Mouse (Mus musculus) liver, embryonic 15.5 days (tissue): Measurements from ENCODE around the gene Lrp8. TPM values are rescaled to one million over a fixed set of nuclear protein-coding genes. Genes with fewer than 3 reads are reported as not detected.

Experiments
- ATAC-seq: fragments of 200-750 bp; cut with Nextera tagmentation; 2 replicates; pipeline ENCODE4 v1.8.0; 2017; ENCODE audit warnings: moderate number of reproducible peaks, mild to moderate bottlenecking, moderate library complexity; ENCODE audit not compliant: insufficient read depth
- H3K27ac ChIP-seq: fragments of 300-500 bp; sonication (generic); replicated peaks from 2 replicates; pipeline ENCODE4 v1.5.1; 2015; ENCODE audit warnings: mild to moderate bottlenecking, inconsistent platforms
- H3K27me3 ChIP-seq: fragments of 300-500 bp; sonication (generic); 2 replicates; pipeline ENCODE4 v1.6.1; 2015; ENCODE audit warnings: mild to moderate bottlenecking, inconsistent platforms
- H3K36me3 ChIP-seq: fragments of 300-500 bp; sonication (generic); replicated peaks from 2 replicates; pipeline ENCODE4 v1.6.1; 2015; ENCODE audit warnings: moderate library complexity, mild to moderate bottlenecking, inconsistent platforms
- H3K4me1 ChIP-seq: fragments of 300-500 bp; sonication (generic); replicated peaks from 2 replicates; pipeline ENCODE4 v1.6.1; 2015; ENCODE audit warnings: inconsistent platforms
- H3K4me2 ChIP-seq: fragments of 300-500 bp; sonication (generic); 2 replicates; pipeline ENCODE4 v1.6.1; 2015; ENCODE audit warnings: moderate library complexity, mild to moderate bottlenecking, inconsistent platforms
- H3K4me3 ChIP-seq: fragments of 300-500 bp; sonication (generic); replicated peaks from 2 replicates; pipeline ENCODE4 v1.5.1; 2015; ENCODE audit warnings: mild to moderate bottlenecking, inconsistent platforms
- H3K9ac ChIP-seq: fragments of 300-500 bp; sonication (generic); 2 replicates; pipeline ENCODE4 v1.6.1; 2015; ENCODE audit warnings: moderate library complexity, mild to moderate bottlenecking, inconsistent platforms
- H3K9me3 ChIP-seq: fragments of 300-500 bp; sonication (generic); replicated peaks from 2 replicates; pipeline ENCODE4 v1.6.1; 2016; ENCODE audit warnings: inconsistent platforms
- WGBS: fragments of 180-500 bp; shearing (Covaris S2); methylation state at CpG from one replicate; pipeline ENCODE4 v1.1.7; 2015; ENCODE audit warnings: mixed read lengths; ENCODE audit not compliant: insufficient replicate concordance; 5-methylcytosine and 5-hydroxymethylcytosine counted together
- polyA plus RNA-seq: library from polyadenylated mRNA; unstranded; fragments of >200 nt; fragmentation: Nextera tagmentation; extraction: Ambion mirVana; gene quantifications from 2 replicates; pipeline ENCODE4 v1.2.1, GENCODE M21; 2015

The Lrp8 gene
- polyA plus RNA-seq, 1 experiment from 2014 or later = 2.1 TPM

- no peak overlapping the region for H3K4me3 ChIP-seq
- ATAC-seq = no peak
- 39% methylated on average over 3 of the region's 3 CpGs for WGBS
- H3K9ac ChIP-seq = no peak overlapping the region
- no peaks in the 10 kb centered on the region for H3K9me3 ChIP-seq
- no peak overlapping the region for H3K4me2 ChIP-seq
- no peak overlapping the region for H3K27ac ChIP-seq
- H3K4me1 ChIP-seq = peaks cover 20% of the 10 kb centered on the region
- no peaks in the 10 kb centered on the region for H3K27me3 ChIP-seq
- 0 out of 2 replicates have a peak, but pooled peaks cover 4% of the 10 kb centered on the region for H3K36me3 ChIP-seq
Measured at GRCm38 (mm10) chr4:107811006-107811405, 8.9 kb downstream of the Lrp8 start.

DNA sequence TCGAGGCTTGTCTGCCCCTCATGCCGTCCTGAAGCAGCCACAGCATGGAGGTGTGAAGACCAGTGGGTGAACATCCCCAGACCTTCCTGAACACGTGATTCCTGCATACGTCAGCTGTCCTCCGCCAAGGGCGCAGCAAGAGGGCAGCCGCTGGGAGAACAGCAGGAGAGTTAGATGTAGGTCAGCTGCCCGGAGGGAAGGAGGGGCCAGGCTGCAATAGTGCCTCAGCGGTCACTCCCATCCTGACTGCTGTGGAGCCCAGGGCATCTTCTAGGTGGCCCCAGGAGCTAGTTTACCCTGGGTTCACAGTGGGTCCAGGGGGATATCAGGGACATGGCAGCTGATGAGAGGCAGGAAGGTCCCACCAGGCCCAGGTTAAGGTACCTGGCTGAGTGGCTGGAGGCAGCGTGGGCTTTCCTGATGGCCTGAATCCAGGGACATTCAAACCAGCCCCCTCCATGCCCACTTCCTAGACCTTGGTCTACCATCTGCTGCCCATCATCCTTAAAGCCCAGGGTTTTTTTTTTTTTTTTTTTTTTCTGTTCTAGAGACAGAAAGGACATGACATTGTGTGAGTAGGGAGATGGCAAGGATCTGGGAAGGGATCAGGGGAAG is 9.8 kb downstream of the Lrp8 start:
- no peaks in the 10 kb centered on the region for H3K9me3 ChIP-seq
- no peak overlapping the region for H3K4me2 ChIP-seq
- H3K9ac ChIP-seq = no peak overlapping the region
- 0 out of 2 replicates have a peak, but pooled peaks cover 3% of the 10 kb centered on the region for H3K36me3 ChIP-seq
- ATAC-seq = no peak
- peaks cover 17% of the 10 kb centered on the region for H3K4me1 ChIP-seq
- WGBS = 77% methylated on average over 10 of the region's 10 CpGs
- no peak overlapping the region for H3K4me3 ChIP-seq
- no peaks in the 10 kb centered on the region for H3K27me3 ChIP-seq
- no peak overlapping the region for H3K27ac ChIP-seq

- Histone ChIP-seq H3K9ac (no peak overlapping the region), H3K4me1 (peaks cover 17% of the 10 kb centered on the region), H3K27me3 (no peaks in the 10 kb centered on the region), H3K4me2 (no peak overlapping the region), H3K4me3 (no peak overlapping the region), H3K36me3 (no peaks in the 10 kb centered on the region), H3K27ac (no peak overlapping the region), H3K9me3 (no peaks in the 10 kb centered on the region)
- ATAC-seq = no peak
- 74% methylated on average over 6 of the region's 6 CpGs for WGBS
Measured at GRCm38 (mm10) chr4:107812336-107812735, 10.3 kb downstream of the Lrp8 start.

GRCm38 (mm10) chr4:107816459-107816858 is 14.4 kb downstream of the Lrp8 start:
- Histone ChIP-seq H3K9me3 (no peaks in the 10 kb centered on the region), H3K4me1 (0 out of 2 replicates have a peak, but pooled peaks cover 5% of the 10 kb centered on the region), H3K27me3 (no peaks in the 10 kb centered on the region), H3K27ac (no peak overlapping the region), H3K4me2 (no peak overlapping the region), H3K36me3 (no peaks in the 10 kb centered on the region), H3K4me3 (no peak overlapping the region), H3K9ac (no peak overlapping the region)
- ATAC-seq = no peak
- 59% methylated on average over 4 of the region's 4 CpGs for WGBS

DNA sequence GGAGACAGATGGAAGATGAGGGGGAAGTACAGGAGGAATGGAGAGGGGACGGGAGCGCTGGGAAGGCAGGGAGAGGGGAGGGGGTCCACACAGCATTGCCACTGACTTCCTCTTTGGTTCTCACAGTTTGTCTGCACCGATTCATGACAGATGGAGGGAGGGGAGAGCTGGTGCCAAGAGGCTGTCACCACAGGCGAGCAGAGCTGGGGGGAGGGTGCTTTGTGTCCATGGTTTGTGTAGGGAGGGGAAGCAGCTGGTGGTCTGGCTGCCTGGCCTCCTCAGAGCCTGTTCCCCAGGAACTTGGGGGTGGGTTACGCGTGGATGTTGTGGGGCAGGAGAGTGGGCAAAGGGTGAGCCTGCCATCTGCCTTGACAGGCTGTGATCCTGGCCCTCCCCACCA is 15.4 kb downstream of the Lrp8 start:
- no peaks in the 10 kb centered on the region for H3K27me3 ChIP-seq
- no peak for ATAC-seq
- H3K9me3 ChIP-seq = no peaks in the 10 kb centered on the region
- no peaks in the 10 kb centered on the region for H3K36me3 ChIP-seq
- H3K9ac ChIP-seq = no peak overlapping the region
- H3K4me2 ChIP-seq = no peak overlapping the region
- H3K27ac ChIP-seq = no peak overlapping the region
- H3K4me3 ChIP-seq = no peak overlapping the region
- 36% methylated on average over 6 of the region's 6 CpGs for WGBS
- 0 out of 2 replicates have a peak, but pooled peaks cover 5% of the 10 kb centered on the region for H3K4me1 ChIP-seq

GRCm38 (mm10) chr4:107819990-107820719 is 18.1 kb downstream of the Lrp8 start:
- H3K9me3 ChIP-seq = no peaks in the 10 kb centered on the region
- no peak for ATAC-seq
- no peak overlapping the region for H3K9ac ChIP-seq
- no peak overlapping the region for H3K27ac ChIP-seq
- no peaks in the 10 kb centered on the region for H3K36me3 ChIP-seq
- no peak overlapping the region for H3K4me3 ChIP-seq
- 0 out of 2 replicates have a peak, but pooled peaks cover 3% of the 10 kb centered on the region for H3K4me1 ChIP-seq
- WGBS = 82% methylated on average over 16 of the region's 16 CpGs
- no peak overlapping the region for H3K4me2 ChIP-seq
- H3K27me3 ChIP-seq = no peaks in the 10 kb centered on the region

DNA sequence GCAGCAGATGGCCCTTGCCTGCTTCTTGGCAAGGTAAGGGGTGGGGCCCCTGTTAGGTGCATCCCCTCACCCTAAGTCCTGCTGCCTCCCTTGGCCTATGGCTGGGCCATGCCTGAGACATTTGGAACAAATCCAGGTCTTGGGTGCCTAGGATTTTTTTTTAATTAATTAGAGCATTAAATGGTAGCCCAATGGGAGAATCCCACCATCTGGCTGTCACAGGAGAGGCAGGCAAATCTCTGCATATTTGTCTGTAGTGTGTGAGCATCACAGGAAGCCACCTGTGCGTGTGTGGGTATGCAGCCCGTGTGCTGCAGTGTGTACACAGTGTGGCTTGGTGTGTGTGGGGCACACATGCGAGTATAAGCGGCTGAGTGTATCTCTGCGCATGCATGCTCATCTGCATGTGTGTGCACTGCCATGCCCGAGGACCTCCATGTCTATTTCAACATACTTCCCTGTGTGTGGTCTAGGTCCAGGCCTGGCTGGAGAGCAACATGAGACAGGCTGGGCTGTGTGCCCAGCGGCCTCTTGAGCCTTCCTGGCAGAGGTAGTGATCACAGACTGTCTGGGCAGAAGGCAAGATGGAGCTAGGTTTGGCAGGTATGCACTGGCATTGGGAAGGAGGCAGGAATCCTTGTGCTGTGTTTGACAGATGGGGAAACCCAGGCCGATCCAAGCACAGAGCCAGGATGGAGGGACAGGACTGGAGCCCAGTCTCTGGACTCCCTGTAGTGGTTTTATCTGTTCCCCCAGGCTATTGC is 19.0 kb downstream of the Lrp8 start:
- no peak for ATAC-seq
- no peak overlapping the region for H3K4me2 ChIP-seq
- no peaks in the 10 kb centered on the region for H3K9me3 ChIP-seq
- no peak overlapping the region for H3K4me3 ChIP-seq
- no peaks in the 10 kb centered on the region for H3K27me3 ChIP-seq
- H3K9ac ChIP-seq = no peak overlapping the region
- H3K27ac ChIP-seq = no peak overlapping the region
- H3K36me3 ChIP-seq = no peaks in the 10 kb centered on the region
- H3K4me1 ChIP-seq = 0 out of 2 replicates have a peak, but pooled peaks cover 3% of the 10 kb centered on the region
- WGBS = 74% methylated on average over 8 of the region's 8 CpGs

DNA sequence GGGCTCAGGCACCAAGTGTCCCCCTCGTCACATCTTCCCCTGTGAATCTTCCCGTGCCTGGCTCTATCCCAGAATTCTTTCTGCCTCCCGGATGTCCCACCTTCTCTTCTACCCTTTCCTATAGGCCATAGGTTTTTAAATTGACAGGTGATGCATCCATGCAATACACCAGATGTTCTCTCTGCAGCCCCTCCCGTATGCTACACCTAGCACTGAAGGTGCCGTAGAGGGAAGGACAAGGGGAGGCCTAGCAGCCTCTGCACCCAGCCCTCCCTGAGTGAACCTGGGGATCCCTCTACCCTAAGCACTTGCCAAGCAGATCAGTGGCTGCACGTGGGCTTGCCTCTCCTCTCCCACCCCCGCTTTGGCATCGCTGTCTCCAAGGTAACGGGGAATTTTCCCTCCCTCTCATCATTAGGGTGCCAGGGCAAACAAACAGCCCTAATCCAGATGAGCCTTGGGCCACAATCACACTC is 20.9 kb downstream of the Lrp8 start:
- ATAC-seq = no peak

GRCm38 (mm10) chr4:107823511-107823910 is 21.4 kb downstream of the Lrp8 start:
- H3K27me3 ChIP-seq = no peaks in the 10 kb centered on the region
- H3K9me3 ChIP-seq = no peaks in the 10 kb centered on the region
- no peak overlapping the region for H3K27ac ChIP-seq
- no peak overlapping the region for H3K4me3 ChIP-seq
- H3K4me1 ChIP-seq = 0 out of 2 replicates have a peak, but pooled peaks cover 3% of the 10 kb centered on the region
- H3K9ac ChIP-seq = no peak overlapping the region
- no peak overlapping the region for H3K4me2 ChIP-seq
- no peaks in the 10 kb centered on the region for H3K36me3 ChIP-seq
- WGBS = 69% methylated on average over 11 of the region's 11 CpGs
- no peak for ATAC-seq

More for the DNA sequence above, 20.9 kb downstream of the Lrp8 start:
- Histone ChIP-seq H3K27me3 (no peaks in the 10 kb centered on the region), H3K4me3 (no peak overlapping the region), H3K4me2 (no peak overlapping the region), H3K4me1 (0 out of 2 replicates have a peak, but pooled peaks cover 3% of the 10 kb centered on the region), H3K9me3 (no peaks in the 10 kb centered on the region), H3K27ac (no peak overlapping the region), H3K9ac (no peak overlapping the region), H3K36me3 (no peaks in the 10 kb centered on the region)
- WGBS = 74% methylated on average over 9 of the region's 9 CpGs

- Histone ChIP-seq H3K4me3 (no peak overlapping the region), H3K9ac (no peak overlapping the region), H3K27me3 (no peaks in the 10 kb centered on the region), H3K27ac (no peak overlapping the region), H3K4me1 (peaks cover 3% of the 10 kb centered on the region; the same call in 1 of the 2 replicates), H3K9me3 (no peaks in the 10 kb centered on the region), H3K36me3 (no peaks in the 10 kb centered on the region), H3K4me2 (no peak overlapping the region)
- 52% methylated on average over 10 of the region's 10 CpGs for WGBS
- no peak for ATAC-seq
Measured at GRCm38 (mm10) chr4:107828727-107829218, 26.7 kb downstream of the Lrp8 start.

DNA sequence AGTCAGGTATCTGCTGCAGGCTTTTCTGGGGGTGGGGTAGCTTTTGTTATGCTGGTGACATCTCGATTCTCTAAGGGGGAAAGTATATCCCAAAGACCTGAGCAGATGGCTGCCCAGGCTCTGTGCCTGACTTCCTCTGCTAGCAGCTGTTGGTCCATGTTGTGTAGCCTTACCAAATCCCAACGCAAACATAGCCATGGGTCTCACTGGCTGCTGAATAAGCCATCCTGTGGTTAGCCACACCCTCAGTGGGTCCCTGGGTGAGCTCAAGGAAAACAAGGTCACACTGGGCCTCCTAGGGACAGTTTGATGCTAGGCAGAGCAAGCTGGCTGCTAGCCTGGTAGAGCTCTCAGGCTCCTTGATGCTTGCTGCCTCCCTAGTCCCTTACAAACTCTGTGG is 27.6 kb downstream of the Lrp8 start:
- no peak overlapping the region for H3K9ac ChIP-seq
- no peak for ATAC-seq
- no peaks in the 10 kb centered on the region for H3K9me3 ChIP-seq
- H3K27me3 ChIP-seq = no peaks in the 10 kb centered on the region
- H3K4me2 ChIP-seq = no peak overlapping the region
- 23% methylated on average over 2 of the region's 2 CpGs for WGBS
- no peak overlapping the region for H3K4me3 ChIP-seq
- no peaks in the 10 kb centered on the region for H3K36me3 ChIP-seq
- no peak overlapping the region for H3K27ac ChIP-seq
- H3K4me1 ChIP-seq = no peaks in the 10 kb centered on the region; the same call in 1 of the 2 replicates
